Mouse (Mus musculus) heart, postnatal 0 days (tissue): ENCODE measurements around the gene Ormdl3.

Source experiments
- CTCF ChIP-seq: IDR thresholded peaks from 2 replicates; pipeline ENCODE4 v1.5.1; 2016; ENCODE audit warnings: antibody characterized with exemption, control low read depth, low read depth
- EP300 ChIP-seq: IDR thresholded peaks from 2 replicates; pipeline ENCODE4 v1.6.1; 2016; ENCODE audit warnings: antibody characterized with exemption, low read depth

DNA sequence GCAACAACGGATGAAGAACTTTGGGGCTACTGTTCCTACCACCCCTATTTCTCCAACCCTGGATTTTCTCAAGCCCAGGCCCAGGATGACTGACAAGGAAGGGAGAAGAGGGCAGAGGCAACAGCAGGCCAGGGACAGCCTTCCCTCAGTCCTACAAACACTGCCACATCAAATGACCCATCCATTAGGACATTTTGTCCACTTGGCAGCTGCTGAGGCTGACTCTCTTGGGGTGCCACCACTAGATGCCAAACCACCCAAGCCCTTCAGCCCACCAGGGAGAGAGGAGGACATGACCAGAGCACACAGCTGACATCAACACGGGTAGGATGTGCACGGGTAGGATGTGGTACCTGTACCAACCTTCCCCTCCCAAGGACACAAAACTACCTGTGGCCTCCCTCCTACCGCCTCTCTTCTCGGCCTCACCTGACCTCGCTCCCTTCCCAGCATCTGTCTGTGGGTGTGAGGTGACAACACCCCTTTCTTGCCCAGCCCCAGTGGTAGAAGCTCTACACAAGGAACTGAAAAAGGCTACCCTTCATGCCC lies 2.5 kb downstream of the Ormdl3 start:
- TF ChIP-seq CTCF = no peak
- no peak for TF ChIP-seq EP300
